Mouse (Mus musculus) fat pad, adult 2 months (tissue): Measurements from ENCODE around the gene Dio3.

Source experiments
- DNase-seq: peaks from one replicate; pipeline ENCODE4 v3.0.0-alpha.2; 2011; ENCODE audit warnings: low read depth, low spot score; ENCODE audit errors: extremely low read depth

Gene Dio3

GRCm38 (mm10) chr12:110278853-110279252 is at the start of gene Dio3:
Dio3 (plus strand) TSS chr12:110279068.
- no peak for DNase-seq

GRCm38 (mm10) chr12:110230296-110230695 is 48.6 kb upstream of the Dio3 start:
- no peak for DNase-seq

GRCm38 (mm10) chr12:110230767-110231166 is 48.1 kb upstream of the Dio3 start:
- no peak for DNase-seq

- DNase-seq, result no peak
Measured at GRCm38 (mm10) chr12:110231709-110232600, 46.9 kb upstream of the Dio3 start.

DNA sequence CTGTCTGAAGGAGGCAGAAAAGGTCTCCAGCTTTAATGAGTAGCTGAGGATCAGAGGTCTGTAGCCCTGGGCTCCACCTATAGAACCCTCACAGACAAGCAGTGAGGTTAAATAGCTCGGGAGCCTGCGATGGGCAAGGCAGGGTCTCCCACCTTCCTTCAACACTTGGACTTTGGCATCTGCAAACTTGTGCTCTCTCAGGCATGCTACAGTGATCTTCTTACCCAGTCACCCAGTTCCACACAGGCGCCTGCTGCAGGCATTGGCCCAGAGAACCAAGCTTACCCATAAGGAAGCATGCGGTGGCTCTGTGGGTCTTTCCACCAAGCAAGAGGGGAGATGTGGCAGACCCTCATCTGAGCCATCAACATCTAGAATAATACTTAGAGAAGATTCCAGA is 43.0 kb upstream of the Dio3 start:
- DNase-seq, result no peak

- no peak for DNase-seq
Measured at GRCm38 (mm10) chr12:110237046-110237445, 41.8 kb upstream of the Dio3 start.

DNA sequence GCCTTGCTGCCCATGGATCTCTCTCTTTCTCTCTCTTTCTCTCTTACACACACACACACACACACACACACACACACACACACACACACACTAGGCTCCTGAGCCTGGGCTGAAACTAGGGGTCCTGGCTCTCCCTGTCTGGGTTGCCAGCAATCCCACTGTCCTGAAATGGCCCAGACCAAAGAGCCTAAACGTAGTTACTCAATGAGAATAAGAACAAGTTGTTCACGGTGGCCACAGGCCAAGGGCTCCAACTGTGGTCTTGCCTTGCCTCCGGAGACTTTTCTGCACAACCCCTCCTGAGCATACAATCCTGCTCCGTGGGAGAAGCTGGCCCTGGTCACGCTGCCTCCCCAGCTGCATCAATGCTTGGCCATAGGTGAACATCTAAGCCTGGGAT is 39.5 kb upstream of the Dio3 start:
- no peak for DNase-seq

DNA sequence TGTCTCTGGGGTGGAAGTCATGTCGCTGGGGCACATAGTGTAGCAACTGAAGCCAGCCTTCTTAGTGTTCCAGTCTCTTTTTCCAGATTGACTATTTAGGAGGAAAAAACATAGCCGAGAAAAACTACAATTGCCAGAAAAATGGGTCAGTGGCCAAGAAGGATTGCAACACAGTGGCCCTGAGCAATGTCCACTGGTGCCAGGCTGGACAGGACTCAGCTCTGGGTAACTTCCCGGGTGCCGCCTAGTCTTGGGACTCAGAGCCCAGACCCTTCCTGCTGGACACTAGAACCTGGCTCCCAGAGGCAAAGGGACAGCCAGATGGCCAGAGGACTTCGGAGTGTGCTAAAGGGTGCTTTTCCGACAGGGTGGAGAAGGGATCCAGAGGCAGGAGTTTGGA is 34.3 kb upstream of the Dio3 start:
- no peak for DNase-seq

DNA sequence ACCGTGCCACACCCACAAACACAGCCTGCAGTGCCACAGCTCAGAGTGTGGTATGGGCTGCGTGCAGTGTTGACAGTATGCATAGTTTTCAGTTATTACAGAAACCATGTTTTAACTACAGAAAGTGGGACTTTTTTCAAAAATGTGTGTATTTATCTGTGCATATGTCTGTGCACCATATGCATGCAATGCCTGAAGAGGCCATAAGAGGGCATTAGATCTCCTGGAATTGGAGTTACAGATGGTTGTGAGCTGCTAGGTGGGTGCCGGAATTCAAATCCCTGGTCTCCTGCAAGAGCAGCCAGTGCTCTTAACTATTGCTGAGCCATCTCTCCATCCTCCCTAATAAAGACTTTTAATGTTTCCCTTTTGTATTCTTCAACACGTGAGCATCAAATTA is 33.4 kb upstream of the Dio3 start:
- no peak for DNase-seq

DNA sequence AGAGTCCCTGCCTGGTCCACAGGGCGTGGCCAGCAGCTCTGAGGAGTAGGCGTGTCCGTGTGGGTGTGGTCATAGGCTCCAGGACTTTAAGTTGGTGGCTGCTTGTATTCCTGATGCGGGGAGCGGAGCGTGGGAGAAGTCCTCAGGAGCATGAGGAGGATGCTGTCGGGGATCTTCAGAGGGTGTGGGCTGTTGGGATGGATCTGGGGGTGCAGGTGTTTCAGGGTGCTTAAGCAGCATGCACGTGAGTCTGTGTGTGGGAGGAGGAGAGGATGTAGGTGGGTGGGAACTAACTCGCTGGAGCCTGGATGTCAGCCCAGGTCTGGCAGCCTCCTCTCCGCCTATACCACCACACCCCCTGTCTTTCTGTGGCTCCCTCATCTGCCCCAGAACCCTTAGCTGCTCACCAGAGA is 26.7 kb upstream of the Dio3 start:
- DNase-seq, result no peak

- DNase-seq, result no peak
Measured at GRCm38 (mm10) chr12:110255731-110256130, 23.1 kb upstream of the Dio3 start.

- no peak for DNase-seq
Measured at GRCm38 (mm10) chr12:110256478-110257220, 22.2 kb upstream of the Dio3 start.

- no peak for DNase-seq
Measured at GRCm38 (mm10) chr12:110268226-110268625, 10.6 kb upstream of the Dio3 start.

GRCm38 (mm10) chr12:110269686-110270085 is 9.2 kb upstream of the Dio3 start:
- DNase-seq, result no peak

- no peak for DNase-seq
Measured at GRCm38 (mm10) chr12:110276034-110276433, 2.8 kb upstream of the Dio3 start.

DNA sequence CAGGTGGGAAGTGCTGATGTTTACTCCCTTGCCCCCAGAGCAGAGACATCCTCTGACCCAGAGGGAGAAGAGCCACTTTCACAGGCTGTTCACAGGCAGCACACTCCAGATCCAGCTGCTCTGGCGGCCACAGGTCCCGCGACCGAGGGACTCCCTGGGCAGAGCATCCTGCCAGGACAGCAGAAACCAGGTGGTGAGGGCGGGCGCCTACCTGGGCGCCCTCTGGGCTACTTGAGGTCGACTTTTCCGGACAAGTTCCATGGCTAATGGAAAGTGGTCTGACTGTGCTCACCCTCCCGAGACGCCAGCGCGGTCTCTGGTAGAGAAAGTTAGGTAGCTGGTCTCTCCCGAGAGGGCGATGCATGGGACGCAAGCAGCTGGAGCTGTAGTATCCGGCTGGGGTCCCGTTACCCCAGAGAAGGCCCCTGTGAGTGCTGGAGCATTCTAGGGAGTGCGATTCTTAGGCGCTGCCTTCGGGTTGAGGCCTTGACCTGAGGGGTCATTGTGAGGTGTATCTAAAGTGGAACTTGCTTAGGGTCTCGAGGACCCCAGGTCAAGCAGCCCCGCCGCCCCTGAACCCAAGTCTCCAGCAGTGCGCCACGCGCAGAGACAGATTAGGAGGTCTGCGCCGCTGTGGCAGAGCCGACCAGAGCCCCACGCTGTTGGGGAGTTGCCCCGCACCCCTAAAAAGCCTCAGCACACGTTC is 1.5 kb upstream of the Dio3 start:
- DNase-seq, result no peak

GRCm38 (mm10) chr12:110277965-110278307 is 932 bp upstream of the Dio3 start:
- DNase-seq, result no peak

GRCm38 (mm10) chr12:110280373-110280772 is 1.5 kb downstream of the Dio3 start:
- no peak for DNase-seq

- DNase-seq, result no peak
Measured at GRCm38 (mm10) chr12:110283792-110284191, 4.9 kb downstream of the Dio3 start.

DNA sequence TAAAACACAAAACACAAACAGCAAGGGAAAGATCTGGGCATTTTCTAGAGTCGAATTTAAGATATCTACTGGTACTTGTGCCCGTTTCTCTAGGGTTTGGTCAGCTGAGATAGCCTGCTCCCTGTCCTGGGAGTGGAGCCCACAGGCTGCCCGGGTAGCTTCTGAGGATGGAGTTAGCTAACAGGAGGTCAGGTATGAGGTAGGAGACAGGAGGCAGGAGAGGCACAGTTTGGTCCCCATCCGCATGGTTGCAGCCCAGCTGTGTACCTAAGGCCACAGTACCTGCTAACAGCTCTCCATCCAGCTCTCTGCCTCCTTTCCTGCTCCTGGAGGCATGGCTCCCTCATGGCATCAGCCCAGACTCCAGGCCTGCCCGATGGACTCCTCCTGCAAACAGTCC is 13.9 kb downstream of the Dio3 start:
- DNase-seq, result no peak

- DNase-seq, result no peak
Measured at GRCm38 (mm10) chr12:110294891-110295290, 16.0 kb downstream of the Dio3 start.

GRCm38 (mm10) chr12:110298653-110299052 is 19.8 kb downstream of the Dio3 start:
- no peak for DNase-seq
